Mouse (Mus musculus): ENCODE results near the gene Proca1. TPM values are rescaled to one million over a fixed set of nuclear protein-coding genes. Genes with fewer than 3 reads are reported as not detected.
A peak's percentile ranks its signal among the peaks of the same experiment; 100 is the strongest.

The Proca1 gene
- polyA plus RNA-seq, 1 experiment from 2014 or later = 1.7 TPM

- Histone ChIP-seq H3K27me3 (ENCODE audit: control insufficient read depth, insufficient read depth, low read length) (no peaks in the 10 kb centered on the region), H3K27ac (replicated peaks; ENCODE audit: low read depth, low read length) (no peak overlapping the region), H3K4me3 (ENCODE audit: low read depth, low read length) (0 out of 2 replicates have a peak overlapping the region, but pooled peaks have one; percentile 9), H3K9me3 (replicated peaks; ENCODE audit: control insufficient read depth, low read length) (no peaks in the 10 kb centered on the region), H3K36me3 (replicated peaks; ENCODE audit: control insufficient read depth, insufficient read depth, low read depth, low read length) (peaks cover 21% of the 10 kb centered on the region), H3K4me2 (ENCODE audit: low read depth, low read length) (peak overlapping the region; percentile 90; the same call in 1 of the 2 replicates), H3K4me1 (ENCODE audit: control insufficient read depth, insufficient read depth, low read length) (peaks cover 9% of the 10 kb centered on the region), H3K9ac (replicated peaks; ENCODE audit: low read length) (peak overlapping the region; percentile 6; the same call in 1 of the 2 replicates)
- no peak for ATAC-seq (replicated peaks; ENCODE audit: insufficient number of reproducible peaks, low FRiP score, low TSS enrichment, low read depth)
- DNase-seq (ENCODE audit: low spot score) = no peak
- WGBS = 47% methylated on average over 6 of the region's 6 CpGs
Observed at GRCm38 (mm10) chr11:78162504-78162903, 30.7 kb upstream of the Proca1 start.

DNA sequence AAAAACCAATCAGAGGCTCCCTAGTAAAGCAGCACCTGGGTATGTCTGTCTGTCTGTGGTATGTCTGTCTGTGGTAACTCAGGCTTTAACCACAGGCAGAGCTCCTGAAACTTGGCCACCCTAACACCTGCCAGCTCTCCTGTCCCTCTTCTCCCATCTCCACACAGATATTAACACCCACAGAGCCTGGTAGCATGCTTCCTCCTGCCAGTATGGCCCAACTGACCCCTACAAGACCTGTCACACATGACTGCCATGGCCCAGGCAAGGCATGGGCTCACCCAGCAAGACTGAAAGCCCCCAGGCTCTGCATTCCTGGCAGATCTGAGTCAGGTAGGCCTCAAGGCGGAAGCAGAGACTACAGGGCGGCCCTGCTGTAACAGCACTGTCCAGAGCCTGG lies 30.1 kb upstream of the Proca1 start:
- Histone ChIP-seq H3K36me3 (replicated peaks; ENCODE audit: control insufficient read depth, insufficient read depth, low read depth, low read length) (peaks cover 21% of the 10 kb centered on the region), H3K4me2 (ENCODE audit: low read depth, low read length) (peak overlapping the region; percentile 90), H3K27ac (replicated peaks; ENCODE audit: low read depth, low read length) (peak overlapping the region; percentile 98), H3K4me3 (ENCODE audit: low read depth, low read length) (peak overlapping the region; percentile 100), H3K27me3 (ENCODE audit: control insufficient read depth, insufficient read depth, low read length) (no peaks in the 10 kb centered on the region), H3K9me3 (replicated peaks; ENCODE audit: control insufficient read depth, low read length) (no peaks in the 10 kb centered on the region), H3K9ac (replicated peaks; ENCODE audit: low read length) (peak overlapping the region; percentile 99), H3K4me1 (ENCODE audit: control insufficient read depth, insufficient read depth, low read length) (peaks cover 9% of the 10 kb centered on the region)
- WGBS = 43% methylated on average over 2 of the region's 2 CpGs
- ATAC-seq (replicated peaks; ENCODE audit: insufficient number of reproducible peaks, low FRiP score, low TSS enrichment, low read depth) (no peak), DNase-seq (ENCODE audit: low spot score) (no peak)

GRCm38 (mm10) chr11:78163681-78164603 lies 29.2 kb upstream of the Proca1 start:
- peak; percentile 78 for ATAC-seq (replicated peaks; ENCODE audit: insufficient number of reproducible peaks, low FRiP score, low TSS enrichment, low read depth)

GRCm38 (mm10) chr11:78164604-78164923 lies 28.6 kb upstream of the Proca1 start:
- Histone ChIP-seq H3K4me3 (ENCODE audit: low read depth, low read length) (peak overlapping the region; percentile 100), H3K27me3 (ENCODE audit: control insufficient read depth, insufficient read depth, low read length) (no peaks in the 10 kb centered on the region), H3K9ac (replicated peaks; ENCODE audit: low read length) (peak overlapping the region; percentile 99), H3K4me1 (ENCODE audit: control insufficient read depth, insufficient read depth, low read length) (peaks cover 9% of the 10 kb centered on the region), H3K9me3 (replicated peaks; ENCODE audit: control insufficient read depth, low read length) (no peaks in the 10 kb centered on the region), H3K27ac (replicated peaks; ENCODE audit: low read depth, low read length) (peak overlapping the region; percentile 98), H3K36me3 (replicated peaks; ENCODE audit: control insufficient read depth, insufficient read depth, low read depth, low read length) (peaks cover 21% of the 10 kb centered on the region), H3K4me2 (ENCODE audit: low read depth, low read length) (peak overlapping the region; percentile 90)
- ATAC-seq (replicated peaks; ENCODE audit: insufficient number of reproducible peaks, low FRiP score, low TSS enrichment, low read depth) = no peak
- no peak for DNase-seq (ENCODE audit: low spot score)
- WGBS = under 1% methylated on average over 14 of the region's 14 CpGs

More at GRCm38 (mm10) chr11:78163681-78164603, 29.2 kb upstream of the Proca1 start:
- H3K27me3 ChIP-seq (ENCODE audit: control insufficient read depth, insufficient read depth, low read length) = no peaks in the 10 kb centered on the region
- peak overlapping the region; percentile 98 for H3K27ac ChIP-seq (replicated peaks; ENCODE audit: low read depth, low read length)
- peak overlapping the region; percentile 100 for H3K4me3 ChIP-seq (ENCODE audit: low read depth, low read length)
- H3K9ac ChIP-seq (replicated peaks; ENCODE audit: low read length) = peak overlapping the region; percentile 99
- WGBS = under 1% methylated on average over 22 of the region's 22 CpGs
- DNase-seq (ENCODE audit: low spot score) = peak; percentile 93
- H3K36me3 ChIP-seq (replicated peaks; ENCODE audit: control insufficient read depth, insufficient read depth, low read depth, low read length) = peaks cover 21% of the 10 kb centered on the region
- no peaks in the 10 kb centered on the region for H3K9me3 ChIP-seq (replicated peaks; ENCODE audit: control insufficient read depth, low read length)
- peak overlapping the region; percentile 90 for H3K4me2 ChIP-seq (ENCODE audit: low read depth, low read length)
- peaks cover 9% of the 10 kb centered on the region for H3K4me1 ChIP-seq (ENCODE audit: control insufficient read depth, insufficient read depth, low read length)

DNA sequence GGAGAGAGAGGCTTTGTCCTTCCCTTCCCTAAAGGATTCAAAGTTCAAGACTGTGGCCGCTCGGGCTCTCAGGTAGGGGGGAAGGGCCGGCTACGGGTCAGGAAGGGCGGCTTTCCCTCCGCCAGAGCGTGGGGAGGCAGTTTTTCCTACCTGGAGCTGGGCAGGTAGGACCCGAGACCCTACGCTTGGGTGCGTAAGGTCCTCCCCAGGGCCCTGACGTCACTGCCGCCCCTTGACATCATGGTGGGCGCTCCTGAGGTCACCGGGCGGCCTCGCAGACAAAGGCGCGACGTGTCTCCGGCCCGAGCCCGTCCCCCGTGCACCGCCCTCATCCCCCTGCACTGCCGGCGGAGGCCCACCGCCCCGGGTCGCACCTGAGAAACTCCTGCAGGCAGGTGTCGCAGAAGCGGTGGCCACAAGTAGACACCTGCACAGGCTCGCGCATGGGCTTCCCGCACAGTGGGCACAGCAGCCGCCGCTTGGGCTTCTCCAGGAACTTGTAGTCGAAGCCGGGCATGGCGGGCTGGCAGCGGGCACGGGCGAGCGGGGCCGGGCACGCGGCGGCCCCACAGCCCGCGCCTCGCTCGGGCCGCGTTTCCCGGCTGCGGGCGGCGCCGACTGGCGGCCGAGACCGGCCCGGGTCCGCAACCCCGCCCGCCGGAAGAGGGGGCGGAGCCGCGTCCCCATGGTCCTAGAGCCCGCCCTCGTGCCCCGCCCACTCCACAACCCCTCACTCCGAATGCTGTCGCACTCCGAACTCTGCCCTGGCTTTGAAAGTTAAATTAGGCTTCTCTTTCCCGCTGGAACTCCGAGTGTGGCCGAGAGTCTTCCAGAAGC lies 28.1 kb upstream of the Proca1 start, which contains the start of gene Traf4:
Gene Traf4 (minus strand): TSS at position 666 of the 837 bp plus-strand sequence.
- peak within 1 kb of the TSS; percentile 100 for H3K4me3 ChIP-seq (ENCODE audit: low read depth, low read length)
- H3K4me1 ChIP-seq (ENCODE audit: control insufficient read depth, insufficient read depth, low read length) = peaks cover 9% of the 10 kb centered on the region
- peak within 1 kb of the TSS; percentile 98 for H3K27ac ChIP-seq (replicated peaks; ENCODE audit: low read depth, low read length)
- DNase-seq (ENCODE audit: low spot score) (peak; percentile 93), ATAC-seq (replicated peaks; ENCODE audit: insufficient number of reproducible peaks, low FRiP score, low TSS enrichment, low read depth) (peak; percentile 68)
- H3K9me3 ChIP-seq (replicated peaks; ENCODE audit: control insufficient read depth, low read length) = no peaks in the 10 kb centered on the region
- peaks cover 17% of the 10 kb centered on the region for H3K36me3 ChIP-seq (replicated peaks; ENCODE audit: control insufficient read depth, insufficient read depth, low read depth, low read length)
- WGBS = under 1% methylated on average over 68 of the region's 78 CpGs
- peak within 1 kb of the TSS; percentile 99 for H3K9ac ChIP-seq (replicated peaks; ENCODE audit: low read length)
- H3K27me3 ChIP-seq (ENCODE audit: control insufficient read depth, insufficient read depth, low read length) = no peaks in the 10 kb centered on the region
- H3K4me2 ChIP-seq (ENCODE audit: low read depth, low read length) = peak within 1 kb of the TSS; percentile 90

DNA sequence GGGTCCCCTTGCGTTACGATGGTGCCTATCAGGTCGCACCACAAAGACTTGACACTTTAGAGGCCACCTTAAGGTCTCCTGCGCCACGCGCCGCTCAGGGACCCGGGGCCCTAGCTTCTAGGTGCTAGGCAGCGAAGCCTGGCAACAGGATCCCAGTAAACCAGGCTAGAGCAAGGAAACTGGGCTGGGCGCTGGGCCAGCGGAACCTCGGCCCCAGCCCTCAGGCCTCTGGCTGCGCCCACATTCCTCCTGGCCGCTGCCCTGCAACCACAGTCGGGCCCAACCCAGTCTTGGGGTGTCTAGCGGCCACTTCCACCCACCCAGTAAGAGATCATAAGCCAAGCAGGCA lies 27.5 kb upstream of the Proca1 start:
- WGBS = 3% methylated on average over 16 of the region's 16 CpGs
- ATAC-seq (replicated peaks; ENCODE audit: insufficient number of reproducible peaks, low FRiP score, low TSS enrichment, low read depth) = peak; percentile 32
- Histone ChIP-seq H3K4me1 (ENCODE audit: control insufficient read depth, insufficient read depth, low read length) (peaks cover 9% of the 10 kb centered on the region), H3K9ac (replicated peaks; ENCODE audit: low read length) (peak overlapping the region; percentile 99), H3K4me3 (ENCODE audit: low read depth, low read length) (peak overlapping the region; percentile 100), H3K27me3 (ENCODE audit: control insufficient read depth, insufficient read depth, low read length) (no peaks in the 10 kb centered on the region), H3K36me3 (replicated peaks; ENCODE audit: control insufficient read depth, insufficient read depth, low read depth, low read length) (peaks cover 11% of the 10 kb centered on the region), H3K4me2 (ENCODE audit: low read depth, low read length) (peak overlapping the region; percentile 90), H3K9me3 (replicated peaks; ENCODE audit: control insufficient read depth, low read length) (no peaks in the 10 kb centered on the region), H3K27ac (replicated peaks; ENCODE audit: low read depth, low read length) (peak overlapping the region; percentile 63)
- no peak for DNase-seq (ENCODE audit: low spot score)

- no peak overlapping the region for H3K9ac ChIP-seq (replicated peaks; ENCODE audit: low read length)
Observed at GRCm38 (mm10) chr11:78166161-78166560, 27.0 kb upstream of the Proca1 start.

More at GRCm38 (mm10) chr11:78166161-78166560, 27.0 kb upstream of the Proca1 start:
- ATAC-seq (replicated peaks; ENCODE audit: insufficient number of reproducible peaks, low FRiP score, low TSS enrichment, low read depth) (no peak), DNase-seq (ENCODE audit: low spot score) (no peak)
- peak overlapping the region; percentile 100; the same call in 1 of the 2 replicates for H3K4me3 ChIP-seq (ENCODE audit: low read depth, low read length)
- 30% methylated on average over 4 of the region's 4 CpGs for WGBS
- H3K4me2 ChIP-seq (ENCODE audit: low read depth, low read length) = peak overlapping the region; percentile 90
- no peaks in the 10 kb centered on the region for H3K9me3 ChIP-seq (replicated peaks; ENCODE audit: control insufficient read depth, low read length)
- H3K27ac ChIP-seq (replicated peaks; ENCODE audit: low read depth, low read length) = peak overlapping the region; percentile 63; the same call in 1 of the 2 replicates
- H3K4me1 ChIP-seq (ENCODE audit: control insufficient read depth, insufficient read depth, low read length) = peaks cover 9% of the 10 kb centered on the region
- H3K36me3 ChIP-seq (replicated peaks; ENCODE audit: control insufficient read depth, insufficient read depth, low read depth, low read length) = peaks cover 10% of the 10 kb centered on the region
- H3K27me3 ChIP-seq (ENCODE audit: control insufficient read depth, insufficient read depth, low read length) = no peaks in the 10 kb centered on the region
